Mouse (Mus musculus) brain, embryonic 18.5 days (tissue): ENCODE data around the gene Vps9d1.
"Not testable (repeated sequence)": the region's sequence is repeated elsewhere in the genome, so short reads cannot be mapped to it uniquely, and the experiment has no call there.

ENCODE experiments used
- DNase-seq: peaks from one replicate; pipeline ENCODE4 v3.0.0-alpha.2; 2012; ENCODE audit warnings: low read depth, low spot score

Vps9d1 gene

GRCm38 (mm10) chr8:123215430-123215829, 38.7 kb downstream of the Vps9d1 start:
- DNase-seq, result no peak

GRCm38 (mm10) chr8:123213118-123213772, 40.9 kb downstream of the Vps9d1 start:
- no peak for DNase-seq

- peak; percentile 78 for DNase-seq
Observed at GRCm38 (mm10) chr8:123212321-123213117, 41.6 kb downstream of the Vps9d1 start, which contains the start of the genes Chmp1a and Spata33. Gene Chmp1a (minus strand): TSS chr8:123212763. Gene Spata33 (plus strand): TSS chr8:123212832.

- no peak for DNase-seq
Observed at GRCm38 (mm10) chr8:123211876-123212275, 42.3 kb downstream of the Vps9d1 start.

GRCm38 (mm10) chr8:123203571-123203970, 50.6 kb downstream of the Vps9d1 start:
- DNase-seq, result no peak

- peak; percentile 43 for DNase-seq
Observed at GRCm38 (mm10) chr8:123202288-123202687, 51.9 kb downstream of the Vps9d1 start.

- DNase-seq, result no peak
Observed at GRCm38 (mm10) chr8:123199864-123200263, 54.3 kb downstream of the Vps9d1 start.

GRCm38 (mm10) chr8:123197016-123197415, 57.1 kb downstream of the Vps9d1 start:
- not testable (repeated sequence) for DNase-seq

- no peak for DNase-seq
Observed at GRCm38 (mm10) chr8:123193771-123194170, 60.4 kb downstream of the Vps9d1 start.
